Mouse (Mus musculus): Measurements from ENCODE around the gene Cdkl2. TPM values are rescaled to one million over a fixed set of nuclear protein-coding genes. Genes with fewer than 3 reads are reported as not detected.

The Cdkl2 gene
- total RNA-seq, 2 experiments from 2014 or later = 0.42 to 2.0 TPM

DNA sequence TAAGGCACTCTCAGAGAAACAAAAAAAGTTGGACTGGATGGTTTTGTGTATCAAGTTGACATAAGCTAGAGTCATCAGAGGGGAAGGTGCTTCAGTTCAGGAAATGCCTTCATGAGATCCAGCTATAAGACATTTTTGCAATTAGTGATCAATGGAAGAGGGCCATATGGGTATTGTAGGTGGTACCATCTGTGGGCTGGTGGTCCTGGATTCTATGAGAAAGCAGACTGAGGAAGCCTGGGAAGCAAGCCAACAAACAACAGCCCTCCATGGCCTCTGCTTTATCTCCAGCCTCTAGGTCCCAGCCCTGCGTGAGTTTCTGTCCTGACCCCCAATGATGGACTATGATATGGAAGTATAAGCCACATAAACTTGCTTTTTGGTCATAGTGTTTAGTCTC is 84.6 kb downstream of the Cdkl2 start:
- ATAC-seq (replicated peaks; ENCODE audit: low FRiP score, poor library complexity, severe bottlenecking) = no peak

DNA sequence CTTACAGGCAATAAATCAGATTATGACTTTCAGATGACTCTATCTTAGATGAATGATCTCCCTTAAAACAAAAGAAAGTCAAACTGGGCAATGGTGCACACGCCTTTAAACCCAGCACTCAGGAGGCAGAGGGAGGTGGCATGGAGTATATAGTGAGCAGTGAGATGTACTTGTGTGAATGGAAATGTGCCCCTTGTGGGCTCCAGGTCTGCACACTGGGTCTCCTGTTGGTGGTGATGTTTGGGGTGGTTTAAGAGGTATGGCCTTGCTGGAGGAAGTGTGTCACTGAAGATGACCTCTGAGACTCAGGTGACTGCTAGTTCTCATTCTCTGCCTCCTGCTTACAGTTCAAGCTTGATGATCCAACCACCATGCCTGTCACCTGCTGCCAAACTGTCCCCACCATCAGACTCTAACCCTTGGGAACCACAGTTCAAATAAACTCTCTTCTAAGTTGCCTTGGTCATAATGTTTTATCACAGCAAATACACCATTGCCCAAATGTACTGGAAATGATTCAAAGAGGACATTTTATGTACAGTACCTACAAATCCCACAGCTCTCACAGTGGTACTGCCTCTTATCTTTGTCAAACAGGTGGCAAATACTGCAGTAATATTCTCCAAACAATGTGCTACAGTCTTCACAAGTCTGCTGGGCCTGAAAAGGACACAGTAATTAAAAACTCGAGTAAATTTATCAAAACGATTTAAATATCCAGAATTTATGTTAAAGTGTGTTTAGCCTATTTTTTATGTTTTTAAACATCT is 86.5 kb downstream of the Cdkl2 start:
- no peak for ATAC-seq (replicated peaks; ENCODE audit: low FRiP score, poor library complexity, severe bottlenecking)

Other genes with a start within 250 kb of the Cdkl2 start
- 44.4 and 72.1 TPM in 2 replicates for gene Rchy1, start 80.8 kb downstream of the Cdkl2 start, total RNA-seq (2015; ENCODE audit: low replicate concordance)
- 33.2 and 39.5 TPM in 2 replicates for gene Rchy1, start 80.8 kb downstream of the Cdkl2 start, total RNA-seq (2017; ENCODE audit: low replicate concordance)
- not detected in 2 replicates for gene Odaph, start 56.4 kb downstream of the Cdkl2 start, total RNA-seq (2015; ENCODE audit: low replicate concordance)
- gene Odaph, start 56.4 kb downstream of the Cdkl2 start, total RNA-seq (2017; ENCODE audit: low replicate concordance) = not detected in 2 replicates
- 40.0 and 47.8 TPM in 2 replicates for gene G3bp2, start 39.8 kb upstream of the Cdkl2 start, total RNA-seq (2015; ENCODE audit: low replicate concordance)
- gene G3bp2, start 39.8 kb upstream of the Cdkl2 start, total RNA-seq (2017; ENCODE audit: low replicate concordance) = 60.5 and 68.3 TPM in 2 replicates
- gene Uso1, start 94.1 kb upstream of the Cdkl2 start, total RNA-seq (2015; ENCODE audit: low replicate concordance) = 28.5 and 44.9 TPM in 2 replicates
- gene Uso1, start 94.1 kb upstream of the Cdkl2 start, total RNA-seq (2017; ENCODE audit: low replicate concordance) = 20.8 and 36.7 TPM in 2 replicates
- gene U90926, start 171.5 kb upstream of the Cdkl2 start, total RNA-seq (2015; ENCODE audit: low replicate concordance) = not detected in 2 replicates
- not detected in 2 replicates for gene U90926, start 171.5 kb upstream of the Cdkl2 start, total RNA-seq (2017; ENCODE audit: low replicate concordance)
- not detected in 2 replicates for gene Ppef2, start 212.4 kb upstream of the Cdkl2 start, total RNA-seq (2015; ENCODE audit: low replicate concordance)
- gene Ppef2, start 212.4 kb upstream of the Cdkl2 start, total RNA-seq (2017; ENCODE audit: low replicate concordance) = not detected in 2 replicates
- gene Naaa, start 234.3 kb upstream of the Cdkl2 start, total RNA-seq (2015; ENCODE audit: low replicate concordance) = 8.8 and 26.7 TPM in 2 replicates
- gene Naaa, start 234.3 kb upstream of the Cdkl2 start, total RNA-seq (2017; ENCODE audit: low replicate concordance) = 7.8 and 8.3 TPM in 2 replicates

Measured in erythroid progenitor cell, adult 5-6 weeks (primary cell).